Mouse (Mus musculus): ENCODE data around the gene Dhfr.
A peak's percentile ranks its signal among the peaks of the same experiment; 100 is the strongest.
"Not testable (repeated sequence)": the region's sequence is repeated elsewhere in the genome, so short reads cannot be mapped to it uniquely, and the experiment has no call there.

Dhfr gene

GRCm38 (mm10) chr13:92354456-92355271, at the start of gene Dhfr, which contains the start of gene Msh3:
Gene Dhfr (plus strand): TSS chr13:92354726.
Gene Msh3 (minus strand): TSS chr13:92355003.
- DNase-seq: peak; percentile 98

- DNase-seq: no peak
These were observed 48.8 kb upstream of the Dhfr start, which contains the start of gene Gm20379 for GRCm38 (mm10) chr13:92305680-92306079. Gene Gm20379 (plus strand): TSS chr13:92305980.

GRCm38 (mm10) chr13:92314613-92315012, 39.9 kb upstream of the Dhfr start:
- DNase-seq: no peak

GRCm38 (mm10) chr13:92320770-92321169, 33.8 kb upstream of the Dhfr start:
- DNase-seq: no peak

GRCm38 (mm10) chr13:92326030-92326429, 28.5 kb upstream of the Dhfr start:
- no peak for DNase-seq

- DNase-seq: no peak
These were observed 26.5 kb upstream of the Dhfr start for GRCm38 (mm10) chr13:92328000-92328399.

GRCm38 (mm10) chr13:92330621-92331020, 23.9 kb upstream of the Dhfr start:
- no peak for DNase-seq

GRCm38 (mm10) chr13:92332103-92332879, 22.2 kb upstream of the Dhfr start:
- DNase-seq: no peak

- no peak for DNase-seq
These were observed 17.7 kb upstream of the Dhfr start for GRCm38 (mm10) chr13:92336857-92337256.

- no peak for DNase-seq
These were observed 16.6 kb upstream of the Dhfr start for GRCm38 (mm10) chr13:92337773-92338462.

GRCm38 (mm10) chr13:92339787-92340186, 14.7 kb upstream of the Dhfr start:
- no peak for DNase-seq

GRCm38 (mm10) chr13:92344033-92344432, 10.5 kb upstream of the Dhfr start:
- no peak for DNase-seq

- no peak for DNase-seq
These were observed 8.2 kb upstream of the Dhfr start for GRCm38 (mm10) chr13:92346338-92346737.

GRCm38 (mm10) chr13:92351100-92351499, 3.4 kb upstream of the Dhfr start:
- DNase-seq: no peak

GRCm38 (mm10) chr13:92353956-92354355, 570 bp upstream of the Dhfr start:
- DNase-seq: peak; percentile 7

- DNase-seq: no peak
These were observed 732 bp downstream of the Dhfr start for GRCm38 (mm10) chr13:92355272-92355643.

GRCm38 (mm10) chr13:92356376-92356775, 1.9 kb downstream of the Dhfr start:
- no peak for DNase-seq

- no peak for DNase-seq
These were observed 3.1 kb downstream of the Dhfr start for GRCm38 (mm10) chr13:92357644-92358043.

- no peak for DNase-seq
These were observed 7.1 kb downstream of the Dhfr start for GRCm38 (mm10) chr13:92361609-92362008.

GRCm38 (mm10) chr13:92365312-92365711, 10.8 kb downstream of the Dhfr start:
- no peak for DNase-seq

GRCm38 (mm10) chr13:92370811-92371210, 16.3 kb downstream of the Dhfr start:
- no peak for DNase-seq

GRCm38 (mm10) chr13:92371466-92371865, 16.9 kb downstream of the Dhfr start:
- not testable (repeated sequence) for DNase-seq

- DNase-seq: no peak
These were observed 32.8 kb downstream of the Dhfr start for GRCm38 (mm10) chr13:92387367-92387766.
